Mouse (Mus musculus) ES-CJ7 (cell line): ENCODE results near the gene Inka1.

Experiments used
- DNase-seq: peaks from one replicate; pipeline ENCODE4 v3.0.0; 2011; ENCODE audit warnings: low read depth, low spot score

Inka1 gene

DNA sequence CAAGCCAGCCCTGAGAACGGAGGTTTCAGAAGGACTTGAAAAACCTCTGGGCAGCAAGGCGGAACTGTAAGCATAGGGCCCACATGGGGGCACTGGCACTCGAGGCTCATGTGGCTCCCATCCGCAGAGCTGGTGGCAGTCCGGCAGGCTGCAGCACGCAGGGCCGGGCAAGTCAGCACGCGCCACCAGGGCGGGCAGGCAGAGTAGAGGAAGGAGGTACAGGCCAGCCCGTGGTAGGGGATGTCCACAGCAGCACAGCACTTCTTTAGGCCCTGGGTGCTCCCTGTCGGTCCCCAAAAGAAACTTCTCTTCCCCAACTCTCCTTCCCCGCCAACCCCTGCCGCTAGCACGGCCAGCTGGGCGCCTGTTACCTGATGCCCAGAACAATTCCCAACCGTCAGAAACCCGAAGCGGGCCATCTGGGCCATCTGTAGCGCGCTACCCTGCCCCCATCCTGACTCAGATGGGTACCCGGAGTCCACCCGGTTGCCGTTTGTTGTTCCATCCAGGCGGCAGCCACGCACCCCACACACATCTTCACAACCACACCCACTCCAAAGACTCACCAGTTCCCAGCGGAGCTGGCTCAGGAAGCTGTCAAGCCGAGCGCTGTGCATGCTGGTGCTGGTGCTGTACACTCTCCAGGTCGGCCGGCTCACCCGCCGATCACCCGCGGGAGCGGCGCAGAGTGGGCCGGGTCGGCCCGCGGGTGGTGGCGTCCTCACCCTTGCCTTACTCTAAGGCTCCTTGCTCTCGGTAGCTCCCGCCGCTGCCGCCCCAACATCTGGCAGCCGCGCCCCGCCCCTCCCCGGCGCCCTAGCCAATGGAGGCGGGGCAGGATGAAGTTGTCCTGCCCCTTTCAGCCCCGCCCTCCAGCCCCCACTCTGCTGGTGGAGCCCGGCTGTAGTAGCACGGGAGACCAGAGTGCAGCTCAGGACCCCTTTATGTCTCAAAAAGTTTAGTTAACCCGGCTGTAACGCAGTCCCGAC lies at the start of gene Inka1:
TSS of gene Inka1 (minus strand) at position 749 of the 989 bp plus-strand sequence.
- peak; percentile 73 for DNase-seq

DNA sequence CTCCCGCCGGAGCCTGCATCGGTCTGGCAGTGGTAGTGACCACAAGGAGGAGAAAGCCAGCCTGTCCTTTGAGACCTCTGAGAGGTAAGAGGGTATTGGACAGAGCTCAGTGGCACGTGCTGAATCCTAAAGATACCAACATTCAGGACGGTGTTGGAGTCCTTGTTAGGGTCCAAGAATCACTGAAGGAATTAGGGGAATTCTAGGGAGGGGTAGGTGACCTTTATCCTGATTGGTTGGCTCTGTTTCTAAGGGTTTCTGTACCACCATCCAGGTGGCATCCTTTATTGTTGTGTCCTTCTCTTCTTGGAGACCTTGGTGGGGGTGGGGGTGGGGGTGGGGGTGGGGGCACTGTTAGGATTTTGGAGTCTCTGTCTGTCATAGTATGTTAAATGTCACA lies 46.4 kb upstream of the Inka1 start:
- peak; percentile 79 for DNase-seq

DNA sequence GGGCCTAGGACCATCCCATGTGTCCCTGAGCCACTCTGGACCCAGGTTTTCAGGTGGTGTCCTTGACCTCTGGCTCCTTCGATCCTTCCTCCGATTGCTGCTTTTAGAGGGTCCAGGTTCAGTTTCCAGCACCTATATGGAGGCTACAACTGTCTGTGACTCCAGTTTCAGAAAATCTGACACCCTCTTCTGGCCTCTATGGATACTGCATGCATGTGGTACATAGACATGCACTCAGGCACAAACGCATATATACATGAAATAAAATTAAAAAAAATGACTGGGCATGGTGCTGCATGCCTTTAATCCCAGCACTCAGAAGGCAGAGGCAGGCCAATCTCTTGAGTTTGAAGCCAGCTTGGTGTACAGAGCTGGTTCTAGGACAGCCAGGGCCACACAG lies 42.2 kb upstream of the Inka1 start:
- DNase-seq: peak; percentile 34

- DNase-seq: no peak
These were observed 40.9 kb upstream of the Inka1 start for GRCm38 (mm10) chr9:108026584-108026983.

GRCm38 (mm10) chr9:108023216-108023615 lies 37.5 kb upstream of the Inka1 start:
- no peak for DNase-seq

GRCm38 (mm10) chr9:108020741-108021140 lies 35.1 kb upstream of the Inka1 start:
- no peak for DNase-seq

DNA sequence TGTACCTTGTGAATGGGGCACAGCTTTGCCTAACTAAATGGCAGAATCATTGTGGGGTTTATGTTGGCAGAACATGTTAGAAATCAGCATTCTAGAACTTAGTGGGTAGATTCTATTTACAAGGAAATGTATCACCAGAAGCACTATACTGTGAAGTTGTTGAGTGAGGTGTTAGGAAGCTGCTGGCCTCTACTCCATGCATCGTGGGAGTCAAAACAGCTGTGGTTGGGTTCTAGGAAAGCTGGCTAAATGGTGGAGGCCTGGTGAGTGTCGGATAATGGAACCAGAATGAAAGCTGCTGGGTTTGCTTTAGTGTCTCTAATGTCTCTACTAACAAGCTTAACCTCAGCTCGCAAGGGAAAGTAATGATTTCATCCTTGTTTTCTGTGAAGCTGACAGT lies 31.4 kb upstream of the Inka1 start:
- no peak for DNase-seq

DNA sequence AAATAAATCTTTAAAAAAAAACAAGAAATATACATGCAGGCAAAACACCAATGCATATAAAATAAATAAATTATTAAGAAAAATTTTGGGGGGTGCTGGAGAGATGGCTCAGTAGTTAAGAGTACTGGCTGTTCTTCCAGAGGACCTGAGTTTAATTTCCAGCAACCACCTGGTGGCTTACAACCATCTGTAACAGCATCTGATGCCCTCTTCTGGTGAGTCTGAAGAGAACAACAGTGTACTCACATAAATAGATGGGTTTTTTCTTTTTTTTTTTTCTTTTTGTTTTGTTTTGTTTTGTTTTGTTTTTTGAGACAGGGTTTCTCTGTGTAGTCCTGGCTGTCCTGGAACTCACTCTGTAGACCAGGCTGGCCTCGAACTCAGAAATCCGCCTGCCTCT lies 27.9 kb upstream of the Inka1 start:
- peak; percentile 60 for DNase-seq

GRCm38 (mm10) chr9:108010385-108010784 lies 24.7 kb upstream of the Inka1 start:
- DNase-seq: no peak

DNA sequence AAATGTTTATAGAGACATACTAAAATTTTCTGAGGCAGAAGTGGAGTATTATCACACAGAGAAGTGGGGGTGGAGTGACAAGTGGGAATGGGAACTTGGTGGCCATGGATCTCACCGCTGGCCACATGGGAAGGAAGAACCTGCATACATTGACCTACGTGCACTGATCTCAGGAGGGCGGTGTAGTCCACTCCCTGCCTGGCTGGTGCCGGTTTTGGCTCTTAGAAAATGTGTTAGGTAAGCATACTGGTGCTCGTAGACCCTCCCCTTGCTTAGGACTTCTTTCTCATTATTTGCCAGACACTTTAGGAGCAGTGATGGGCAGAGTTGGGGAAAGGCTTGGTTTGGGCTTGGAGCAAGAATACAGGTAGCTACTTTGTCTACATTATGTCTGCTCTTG lies 22.4 kb upstream of the Inka1 start:
- peak; percentile 63 for DNase-seq

DNA sequence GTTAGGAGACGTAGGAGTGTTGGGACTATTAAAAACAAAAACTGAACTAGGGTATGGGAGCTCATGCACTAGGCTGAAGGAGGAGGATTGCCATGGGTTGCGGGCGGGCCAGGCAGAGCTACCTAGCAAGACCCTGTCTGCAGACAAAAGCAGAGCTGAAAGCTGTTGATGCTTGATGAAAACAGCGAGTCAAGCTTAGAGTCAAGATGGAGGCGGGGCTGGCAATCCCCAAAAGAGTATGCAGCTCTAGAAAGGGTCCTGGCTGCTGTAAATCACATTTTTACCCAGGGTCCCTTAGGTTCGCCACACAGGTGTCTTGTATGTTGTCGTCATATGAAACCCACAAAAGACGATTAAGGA lies 17.8 kb upstream of the Inka1 start:
- DNase-seq: no peak

DNA sequence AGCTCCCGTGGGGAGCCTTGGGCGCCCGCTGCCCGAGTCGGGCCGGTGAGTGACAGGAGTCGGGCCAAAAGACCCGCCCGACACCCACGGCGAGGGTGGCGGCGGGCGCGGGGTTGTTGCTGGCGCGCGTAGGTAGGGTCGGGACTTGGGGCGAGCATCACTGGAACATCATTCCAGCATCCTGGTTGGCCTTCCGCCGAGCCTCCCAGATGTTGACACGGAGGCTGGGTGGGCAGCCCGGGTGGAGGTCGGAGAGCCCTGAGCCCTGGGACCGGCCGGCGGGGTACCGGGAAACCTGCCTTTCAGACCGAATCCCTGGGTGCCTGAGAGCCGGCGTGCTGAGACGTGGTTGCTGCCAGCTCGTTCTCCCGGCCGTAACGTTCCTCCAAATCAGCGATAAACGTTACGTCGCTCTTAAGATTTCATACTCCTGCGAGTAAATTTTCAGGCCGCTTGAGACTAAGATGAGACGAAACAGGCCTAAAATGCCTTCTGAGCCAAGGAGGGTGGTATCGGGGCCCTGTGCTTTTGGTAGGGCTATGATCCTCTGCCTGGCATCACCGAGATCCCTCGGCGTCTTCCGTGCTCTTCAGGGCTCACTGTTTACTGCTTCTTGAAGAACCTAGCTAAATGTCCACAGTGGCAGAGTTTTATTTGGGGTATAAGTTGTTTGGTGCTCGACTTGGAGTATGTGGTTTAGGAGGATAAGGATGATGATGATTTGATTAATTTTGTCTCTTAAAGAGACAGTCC lies 17.3 kb upstream of the Inka1 start:
- no peak for DNase-seq

- peak; percentile 100 for DNase-seq
These were observed 16.5 kb upstream of the Inka1 start, which contains the start of gene Ip6k1 for GRCm38 (mm10) chr9:108001922-108002770. Gene Ip6k1, plus strand, starts transcription at chr9:108002501.

DNA sequence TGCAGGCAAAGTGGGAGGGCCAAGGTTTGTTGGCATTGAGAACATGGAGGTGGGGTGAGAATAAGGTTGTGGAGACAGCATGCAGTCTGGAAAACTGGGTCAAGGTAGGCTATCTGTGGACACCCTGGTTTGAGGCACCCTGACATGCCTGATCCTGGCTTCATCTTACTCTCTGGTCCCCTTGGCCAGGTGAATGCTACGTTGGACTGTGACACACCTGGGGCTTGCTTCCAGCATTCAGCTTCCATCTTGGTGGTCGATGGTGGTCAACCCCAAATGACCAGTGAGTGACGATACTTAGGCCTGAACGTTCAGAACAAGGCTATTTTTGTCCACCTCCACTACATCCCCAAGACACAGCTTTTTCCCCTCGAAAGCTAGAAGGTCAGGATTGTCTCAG lies 10.4 kb upstream of the Inka1 start, which contains the start of gene Gm20662:
TSS of gene Gm20662 (plus strand) at position 301 of the 400 bp plus-strand sequence.
- no peak for DNase-seq

DNA sequence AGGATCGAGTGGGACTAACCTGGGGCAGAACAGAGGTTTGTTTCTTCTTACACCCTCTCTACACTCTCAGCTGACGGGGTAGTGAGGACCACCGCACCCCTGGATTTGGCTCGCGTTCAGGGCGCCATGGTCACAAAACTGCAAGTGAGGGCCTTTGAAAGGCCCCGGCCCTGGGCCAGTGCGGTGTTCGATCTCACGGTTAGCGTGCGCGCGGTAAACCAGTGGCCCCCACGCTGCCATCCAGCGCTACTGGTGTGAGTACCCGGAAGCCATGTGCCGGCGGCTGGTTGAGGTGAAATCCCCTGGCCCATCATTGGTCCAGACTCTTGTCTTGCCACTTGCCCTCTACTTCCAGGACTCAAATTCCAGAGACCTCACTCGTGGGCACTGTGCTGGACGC lies 9.8 kb upstream of the Inka1 start:
- no peak for DNase-seq

GRCm38 (mm10) chr9:107994464-107994863 lies 8.8 kb upstream of the Inka1 start:
- DNase-seq: no peak

DNA sequence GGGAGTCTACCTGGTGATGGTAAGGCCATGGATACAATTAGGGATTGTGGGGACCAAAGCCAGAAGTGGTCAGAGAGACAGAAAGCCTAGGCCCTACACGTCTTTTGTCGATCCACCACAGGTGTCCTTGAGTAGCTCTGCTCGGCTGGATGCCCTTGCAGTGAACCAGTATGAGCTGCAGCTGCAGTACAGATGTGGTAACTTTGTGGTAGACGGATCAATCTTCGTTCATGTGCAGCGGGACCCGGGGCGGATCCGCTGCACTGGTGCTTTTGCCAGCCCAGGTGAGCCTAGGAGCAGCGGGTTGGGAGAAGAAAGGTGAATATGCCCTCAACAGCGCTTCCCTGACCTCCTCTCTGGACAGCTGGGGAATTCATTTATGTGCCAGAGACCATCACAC lies 7.3 kb upstream of the Inka1 start:
- DNase-seq: no peak

DNA sequence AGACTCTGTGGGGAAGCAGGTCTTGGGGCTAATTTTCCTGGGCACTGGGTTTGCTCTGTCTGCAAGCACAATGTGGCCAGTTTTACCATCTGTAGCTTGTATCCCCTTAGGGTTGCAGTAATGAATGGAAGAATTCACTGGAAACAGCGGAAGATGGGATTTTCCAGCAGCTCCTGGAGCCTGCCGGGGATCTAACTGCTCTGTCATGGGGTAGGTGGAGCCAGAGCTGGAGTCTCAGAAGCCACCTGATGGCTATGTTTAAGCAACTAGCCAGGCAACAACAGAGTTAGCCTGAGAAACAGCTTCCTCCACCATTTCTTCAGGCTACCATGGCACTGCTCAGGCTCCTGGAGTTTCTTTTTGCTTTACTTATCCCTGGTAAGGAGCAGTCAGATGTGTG lies 6.5 kb upstream of the Inka1 start, which contains the start of gene Cdhr4:
TSS of gene Cdhr4 (plus strand) at position 301 of the 400 bp plus-strand sequence.
- no peak for DNase-seq

DNA sequence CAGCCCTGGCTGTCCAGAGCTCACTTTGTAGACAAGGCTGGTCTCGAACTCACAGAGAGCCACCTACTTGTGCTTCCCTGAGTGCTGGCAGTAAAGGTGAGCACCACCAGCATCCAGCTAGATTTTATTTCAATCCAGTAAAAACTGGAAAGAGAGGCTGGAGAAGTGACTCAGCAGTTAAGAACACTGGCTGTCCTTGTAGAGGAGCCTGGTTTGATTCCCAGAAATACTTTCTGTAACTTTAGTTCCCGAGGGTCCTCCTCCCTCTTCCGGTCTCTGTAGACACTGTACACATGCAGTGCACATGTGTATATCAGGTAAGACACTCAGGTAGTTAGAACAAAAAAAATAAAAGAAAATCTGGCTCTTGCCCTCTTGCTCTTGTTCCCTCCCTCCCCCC lies 2.3 kb upstream of the Inka1 start:
- peak; percentile 48 for DNase-seq

- DNase-seq: peak; percentile 87
These were observed 697 bp upstream of the Inka1 start for GRCm38 (mm10) chr9:107986376-107986775.

DNA sequence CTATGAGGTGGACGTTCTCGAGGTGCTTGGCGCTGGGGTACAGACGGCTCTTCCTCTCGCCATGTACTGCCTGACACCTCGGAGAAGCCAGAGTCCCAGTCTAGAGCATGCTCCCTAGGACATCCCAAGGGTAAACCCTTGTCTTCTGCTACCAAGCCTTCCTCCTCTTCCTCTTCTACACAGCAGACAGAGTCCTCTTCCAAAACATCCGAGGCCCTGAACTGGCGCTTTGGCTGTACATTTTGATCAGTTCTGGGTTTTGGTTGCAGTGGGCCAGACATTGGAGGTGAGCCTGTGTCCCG lies 974 bp downstream of the Inka1 start:
- DNase-seq: no peak
